Mouse (Mus musculus) C2C12 (cell line): ENCODE results near the gene Olfr1131.

Source experiments
- CTCF ChIP-seq: IDR thresholded peaks from one replicate; pipeline ENCODE4 v1.5.1; 2011; ENCODE audit not compliant: control insufficient read depth, insufficient read depth, insufficient read length
- MYOG ChIP-seq: IDR thresholded peaks from one replicate; pipeline ENCODE4 v1.6.1; 2011; ENCODE audit not compliant: control insufficient read depth, insufficient read length; ENCODE audit errors: extremely low read depth
- USF1 ChIP-seq: IDR thresholded peaks from one replicate; pipeline ENCODE4 v1.6.1; 2011; ENCODE audit warnings: low read depth, mild to moderate bottlenecking, control low read depth, moderate library complexity

DNA sequence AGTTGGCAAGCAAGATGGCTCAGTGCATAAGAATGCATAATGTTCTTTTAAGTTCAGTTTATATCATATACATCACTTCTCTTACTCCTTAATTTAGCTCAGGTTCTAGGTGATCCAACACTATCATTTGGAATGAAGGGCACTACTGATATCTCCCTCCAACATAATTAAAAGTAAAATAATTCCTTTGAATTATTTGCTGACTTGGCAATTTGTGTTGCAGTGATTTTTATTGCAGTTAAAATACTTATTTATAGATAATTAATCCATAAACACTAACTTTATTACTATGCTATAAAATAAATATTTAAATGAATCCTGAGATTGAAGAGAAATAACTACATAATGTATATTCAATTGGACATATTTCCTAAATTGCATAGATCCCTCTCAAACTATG, 15.5 kb downstream of the Olfr1131 start:
- no peak for TF ChIP-seq CTCF
- TF ChIP-seq USF1, result no peak
- TF ChIP-seq MYOG, result no peak
